Mouse (Mus musculus): Measurements from ENCODE around the gene Adcy9.

Gene Adcy9

DNA sequence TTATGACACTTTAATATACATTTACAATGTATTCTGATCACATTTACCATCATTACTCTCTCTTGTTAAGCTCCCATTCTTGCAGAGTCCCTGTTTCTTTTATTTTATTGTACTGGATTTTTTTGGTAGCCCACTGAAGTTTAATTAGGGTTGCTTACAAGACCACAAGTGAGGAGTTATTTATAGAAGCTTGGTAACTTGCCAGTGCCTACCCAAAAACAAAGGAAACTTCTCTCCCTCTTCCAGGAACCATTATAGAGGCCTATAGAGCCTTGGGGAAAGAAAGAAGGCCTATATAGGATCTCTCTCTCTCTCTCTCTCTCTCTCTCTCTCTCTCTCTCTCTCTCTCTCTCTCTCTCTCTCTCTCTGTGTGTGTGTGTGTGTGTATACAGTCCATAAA is 93.2 kb downstream of the Adcy9 start:
- intact Hi-C loops (cut with DNase I), result no loop called here

DNA sequence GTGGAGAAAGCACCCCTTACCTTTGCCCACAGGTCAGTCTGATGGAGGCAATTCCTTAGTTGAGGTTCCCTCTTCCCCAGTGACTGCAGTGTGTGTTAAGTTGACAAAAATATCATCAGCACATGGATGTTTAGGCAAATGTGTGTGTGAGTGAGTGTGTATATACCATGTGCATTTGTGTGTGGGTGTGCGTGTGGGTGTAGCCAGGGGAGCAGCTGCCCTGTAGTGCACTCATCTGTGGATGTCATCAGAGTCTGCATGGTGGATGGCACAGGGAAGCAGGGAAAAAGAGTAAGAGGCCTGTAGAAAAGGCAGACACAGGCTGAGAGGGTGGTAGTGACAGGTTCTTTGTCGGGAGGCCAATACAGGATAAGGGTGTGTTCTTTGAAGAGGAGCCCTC is 94.5 kb downstream of the Adcy9 start:
- intact Hi-C loops (cut with DNase I), result no loop called here

DNA sequence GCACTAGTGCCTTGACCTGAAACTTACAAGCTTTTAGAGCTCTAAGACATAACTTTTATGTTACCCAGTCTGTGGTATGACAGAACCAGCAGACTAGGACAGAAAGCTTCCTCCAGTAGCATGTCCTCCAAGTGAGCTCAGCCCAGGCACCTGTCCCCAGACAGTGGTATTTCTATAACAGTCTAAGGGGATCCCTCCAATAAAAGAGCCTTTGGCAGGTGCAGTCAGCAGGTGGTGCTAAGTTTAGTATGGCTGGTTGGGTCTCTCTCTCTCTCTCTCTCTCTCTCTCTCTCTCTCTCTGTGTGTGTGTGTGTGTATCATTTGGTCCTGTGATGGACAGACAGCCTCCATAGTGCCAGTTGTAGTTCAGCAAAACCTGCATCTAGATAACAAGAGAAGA is 95.3 kb downstream of the Adcy9 start:
- intact Hi-C loops (cut with DNase I), result no loop called here

DNA sequence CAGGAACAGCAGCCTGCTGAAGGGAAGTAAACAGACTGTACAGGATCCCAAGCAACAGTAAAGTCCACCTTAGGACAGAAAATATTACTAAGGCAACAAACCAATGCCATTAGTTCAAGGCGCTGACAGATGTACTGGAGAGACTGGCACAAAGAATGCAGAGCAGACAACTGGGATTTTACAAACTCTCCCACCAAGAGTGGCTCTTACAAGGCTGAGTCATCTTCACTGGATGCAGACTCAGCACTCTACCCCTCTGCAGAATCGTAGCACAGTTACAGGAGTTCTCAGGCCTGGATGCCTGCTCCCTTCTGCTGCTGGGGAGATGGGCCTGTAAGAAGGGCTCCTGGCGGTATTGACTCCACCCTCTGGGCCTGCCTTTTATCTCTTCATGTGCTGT is 99.4 kb downstream of the Adcy9 start:
- intact Hi-C loops (cut with DNase I), result no loop called here

DNA sequence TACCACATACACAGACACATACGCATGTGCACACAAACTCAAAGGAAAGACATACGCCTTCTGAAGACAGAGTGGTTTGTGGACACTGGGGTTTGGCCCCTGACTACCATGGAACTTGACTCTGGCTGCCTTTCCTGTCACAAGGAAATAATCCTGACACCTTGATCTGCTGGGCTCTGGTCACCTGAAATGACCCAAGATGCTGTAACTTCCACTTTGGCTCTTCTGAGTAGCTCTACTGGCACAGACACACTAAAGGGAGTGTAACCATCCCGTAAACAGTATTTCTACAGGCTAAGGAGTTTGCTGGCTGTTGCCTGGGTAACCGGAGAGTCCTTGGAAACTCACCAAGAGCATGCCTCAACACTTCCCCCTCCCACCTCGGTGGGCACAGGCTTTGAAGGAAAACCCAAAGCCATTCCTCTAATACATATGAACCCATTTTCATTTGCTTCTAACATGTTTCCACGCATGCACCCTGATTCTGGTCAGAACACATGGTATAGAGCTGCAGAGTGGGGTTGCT is 102.2 kb downstream of the Adcy9 start:
- intact Hi-C loops (cut with DNase I), result loop anchor here (5.0 kb wide), 3 partner anchors 99 to 169 kb away; no protein-coding TSS in a partner anchor

DNA sequence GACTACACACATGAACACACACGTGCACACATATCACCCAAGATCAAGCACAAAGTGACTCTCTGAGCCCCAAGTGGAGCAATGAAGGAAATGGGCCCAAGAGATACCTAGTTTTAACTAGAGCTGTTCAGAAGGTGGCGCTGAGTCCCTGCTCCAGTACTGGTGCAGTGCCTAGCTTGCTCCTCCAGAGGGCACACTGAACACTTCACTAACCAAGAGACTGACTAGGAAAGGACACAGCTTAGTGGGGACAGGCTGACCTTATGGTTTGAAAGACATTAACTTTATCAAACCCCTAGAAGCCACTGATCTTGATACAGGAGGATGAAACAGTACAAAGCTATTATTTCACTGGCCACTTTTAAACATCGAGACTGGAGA is 104.2 kb downstream of the Adcy9 start:
- intact Hi-C loops (cut with DNase I), result loop anchor here (1.0 to 5.0 kb wide), 4 partner anchors 101 to 226 kb away; no protein-coding TSS in a partner anchor

DNA sequence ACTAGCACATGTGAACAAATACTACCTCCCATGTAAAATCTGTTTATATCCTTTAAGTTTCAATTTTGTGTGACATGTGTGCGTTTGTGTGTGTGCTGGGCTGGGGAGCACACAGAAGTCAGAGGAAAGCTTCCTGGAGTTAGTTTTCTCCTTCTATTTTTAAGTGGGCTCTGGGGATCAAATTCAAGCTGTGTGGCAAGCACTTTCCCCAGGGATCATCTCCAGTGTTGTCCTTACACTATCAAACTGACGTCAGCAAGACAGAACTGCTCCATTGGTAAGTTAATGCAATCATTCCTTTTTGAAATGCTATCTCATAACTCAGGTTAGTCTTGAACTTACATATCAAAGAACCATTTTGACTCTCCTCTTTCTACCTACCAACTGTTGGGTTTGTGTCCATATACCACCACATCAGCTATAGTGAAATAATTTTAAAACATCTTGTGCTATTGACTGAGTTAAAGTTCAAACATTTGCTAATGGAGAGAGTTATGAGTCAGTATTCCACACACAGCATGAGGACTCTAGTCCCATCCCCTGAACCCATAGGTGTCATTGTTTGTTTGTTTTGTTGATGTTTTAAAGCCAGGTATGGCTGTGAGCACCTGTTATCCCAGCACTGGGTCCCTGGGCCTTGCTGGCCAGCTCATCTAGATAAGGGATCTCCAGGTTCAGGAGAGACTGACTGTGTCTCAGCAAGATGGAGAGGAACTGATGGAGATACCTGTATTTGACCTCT is 104.8 kb downstream of the Adcy9 start:
- intact Hi-C loops (cut with DNase I), result loop anchor here (1.0 to 5.0 kb wide), 4 partner anchors 102 to 227 kb away; no protein-coding TSS in a partner anchor

DNA sequence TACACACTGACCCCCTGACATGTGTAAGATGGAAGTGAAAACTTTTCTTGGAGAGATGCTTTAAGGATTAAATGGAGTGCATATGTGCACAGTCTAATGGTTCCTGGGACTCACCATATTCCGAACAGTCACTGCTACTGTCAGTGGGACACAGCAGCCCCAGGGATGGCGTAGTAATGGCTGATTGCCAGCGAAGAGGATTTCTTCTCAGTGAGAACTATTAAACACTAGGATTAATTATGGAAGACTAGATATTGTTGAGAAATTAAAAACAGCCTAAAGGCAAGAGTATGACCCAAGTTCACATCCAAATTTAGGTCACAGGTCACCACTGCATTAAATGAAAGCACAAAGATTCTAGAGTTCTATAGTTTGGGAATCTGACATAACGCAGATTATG is 105.4 kb downstream of the Adcy9 start:
- intact Hi-C loops (cut with DNase I), result loop anchor here (5.0 kb wide), 3 partner anchors 102 to 172 kb away; no protein-coding TSS in a partner anchor

DNA sequence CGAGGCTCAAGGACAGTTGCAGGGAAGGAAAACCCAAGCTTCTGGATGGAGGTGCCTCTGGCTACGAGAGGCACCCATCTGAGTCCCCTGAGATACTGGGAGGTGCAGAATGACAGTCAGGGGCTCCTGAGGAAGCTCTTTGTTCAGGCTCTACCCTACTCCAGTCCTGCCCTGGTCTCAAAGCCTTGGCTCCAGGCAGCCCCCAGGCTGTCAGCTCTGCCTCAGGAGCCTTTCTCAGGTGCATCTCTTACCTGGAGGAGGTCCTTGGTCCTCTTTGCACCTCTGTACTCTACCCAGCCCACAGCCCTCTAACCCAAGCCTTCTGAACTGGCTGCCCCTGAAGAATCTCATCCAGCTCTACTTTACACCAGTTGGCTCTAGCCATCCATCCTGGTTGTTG is 108.3 kb downstream of the Adcy9 start:
- intact Hi-C loops (cut with DNase I), result no loop called here

DNA sequence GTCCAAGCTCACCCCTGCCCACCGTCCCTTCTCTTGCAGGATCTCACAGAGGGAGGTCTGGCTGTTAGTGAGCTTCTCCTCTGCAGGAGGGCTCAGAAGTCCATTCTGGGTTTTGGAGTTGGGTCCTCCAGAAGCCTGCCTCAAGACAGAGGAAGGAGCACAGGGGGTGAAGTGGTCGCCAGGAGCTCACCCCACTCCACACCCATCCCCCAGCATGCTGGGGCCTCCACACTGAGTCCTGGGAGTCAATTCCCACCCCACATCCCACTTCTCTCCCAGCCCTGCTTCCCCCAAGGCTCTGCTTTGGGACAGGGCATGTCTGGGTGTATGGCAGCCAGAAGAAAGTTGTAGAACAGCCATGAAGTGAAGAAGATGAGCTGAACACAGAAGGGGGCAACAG is 108.7 kb downstream of the Adcy9 start:
- intact Hi-C loops (cut with DNase I), result no loop called here

DNA sequence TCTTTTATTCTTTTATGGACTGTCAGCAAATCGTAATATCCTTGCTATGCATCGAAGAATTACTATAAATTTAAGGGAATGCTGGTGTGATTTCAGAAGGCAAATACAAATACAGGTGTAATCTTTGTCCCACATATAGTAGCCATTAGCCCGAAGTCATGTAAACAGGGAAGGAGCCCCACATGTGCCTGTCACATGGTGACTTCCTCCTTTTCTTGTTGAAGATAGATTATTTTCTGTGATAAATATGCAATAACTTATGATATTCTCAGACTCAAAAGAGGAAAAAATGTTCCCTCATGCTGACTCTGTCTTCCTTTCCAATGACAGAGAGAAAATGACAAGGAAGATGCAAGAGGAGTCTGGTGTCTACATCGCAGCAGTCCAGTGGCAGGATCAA is 112.5 kb downstream of the Adcy9 start:
- intact Hi-C loops (cut with DNase I), result no loop called here

DNA sequence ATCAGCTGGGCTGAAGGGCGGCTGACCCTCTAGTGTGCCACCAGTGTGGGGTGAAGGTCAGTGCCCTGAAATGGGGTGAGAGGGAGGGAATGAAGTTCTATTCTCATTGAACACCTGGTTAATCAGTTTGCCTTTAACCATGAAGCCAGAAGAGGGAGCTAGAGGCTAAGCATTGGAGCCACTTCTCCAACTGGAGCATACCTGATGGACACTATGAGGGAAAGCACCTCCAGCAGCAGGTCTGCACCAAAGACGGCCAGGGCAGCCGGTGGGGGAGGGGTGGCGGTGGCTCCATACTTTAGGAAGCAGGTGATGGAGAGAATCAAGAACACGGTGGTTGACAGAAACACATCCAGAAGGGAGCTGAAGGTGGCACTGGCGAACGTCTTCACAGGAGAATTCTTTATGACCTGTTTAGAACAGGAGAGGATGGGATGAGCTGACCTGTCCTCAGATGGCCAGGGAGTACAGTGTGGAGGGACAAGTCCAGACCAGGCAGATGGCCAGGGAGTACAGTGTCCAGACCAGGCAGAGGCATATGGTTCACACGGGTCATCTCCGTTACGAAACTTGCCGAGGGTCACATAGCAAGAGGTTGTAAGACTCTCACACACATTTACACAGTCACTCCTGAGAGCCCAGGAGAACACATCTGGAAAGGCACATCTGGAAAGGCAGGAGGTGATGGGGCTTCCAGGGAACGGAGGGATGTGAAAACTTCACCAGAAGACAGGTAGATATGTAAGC is 115.9 kb downstream of the Adcy9 start:
- intact Hi-C loops (cut with DNase I), result no loop called here

DNA sequence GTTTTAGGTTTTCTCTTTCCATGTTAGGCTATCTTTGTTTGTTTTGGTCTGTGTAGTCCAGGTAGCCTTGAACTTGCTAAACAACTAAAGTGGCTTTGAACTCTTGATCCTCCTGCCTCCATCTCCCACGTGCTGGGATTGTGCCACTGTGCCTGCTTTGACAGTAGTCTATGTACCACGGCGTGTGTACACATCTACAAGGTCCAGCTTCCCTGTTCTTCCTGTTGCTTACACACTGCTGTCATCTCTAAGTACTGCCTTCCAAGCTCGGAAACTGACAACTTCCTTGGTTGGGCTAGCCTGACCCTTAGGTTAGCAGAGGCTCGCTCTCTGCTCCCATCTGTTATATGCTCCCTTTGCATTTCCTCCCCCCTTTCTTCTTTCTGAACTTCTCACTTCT is 116.7 kb downstream of the Adcy9 start:
- intact Hi-C loops (cut with DNase I), result no loop called here

DNA sequence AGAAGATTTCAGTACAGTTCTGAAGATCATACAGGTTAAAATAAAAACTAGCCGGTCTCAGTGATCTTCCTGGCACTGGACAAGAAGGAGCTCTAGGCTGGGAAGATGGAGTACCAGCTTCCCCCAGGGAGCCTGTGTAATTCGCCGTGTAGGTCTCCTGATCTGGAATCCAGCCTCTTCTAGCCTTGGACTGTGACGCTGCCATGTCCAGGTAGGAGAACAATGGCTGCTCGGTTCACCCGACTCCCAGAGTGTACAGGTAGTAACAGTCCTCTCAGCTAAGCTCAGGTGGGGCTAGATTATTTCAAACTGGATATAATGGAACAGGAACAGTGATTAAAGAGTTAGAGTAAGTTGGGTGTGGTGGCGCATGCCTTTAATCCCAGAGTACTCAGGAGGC is 120.0 kb downstream of the Adcy9 start:
- intact Hi-C loops (cut with DNase I), result no loop called here

DNA sequence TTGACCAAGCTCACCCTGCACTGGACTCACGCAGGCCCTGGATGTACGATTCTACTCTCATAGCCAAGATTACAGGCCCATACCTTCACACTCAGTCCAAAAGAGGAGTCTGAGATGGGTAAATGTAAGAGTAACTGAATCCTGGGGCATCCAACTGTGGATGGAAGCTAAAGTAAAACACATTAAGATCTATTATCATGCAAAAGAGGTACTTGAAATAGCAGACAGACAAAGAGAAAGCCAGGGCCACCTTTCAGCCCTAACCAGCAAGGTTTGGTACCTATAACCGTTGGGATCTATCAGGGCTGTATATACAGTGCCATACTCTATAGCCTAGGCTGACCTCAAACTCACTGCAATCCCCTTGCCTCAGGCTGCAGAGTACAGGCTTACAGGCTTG is 127.0 kb downstream of the Adcy9 start:
- intact Hi-C loops (cut with DNase I), result no loop called here

DNA sequence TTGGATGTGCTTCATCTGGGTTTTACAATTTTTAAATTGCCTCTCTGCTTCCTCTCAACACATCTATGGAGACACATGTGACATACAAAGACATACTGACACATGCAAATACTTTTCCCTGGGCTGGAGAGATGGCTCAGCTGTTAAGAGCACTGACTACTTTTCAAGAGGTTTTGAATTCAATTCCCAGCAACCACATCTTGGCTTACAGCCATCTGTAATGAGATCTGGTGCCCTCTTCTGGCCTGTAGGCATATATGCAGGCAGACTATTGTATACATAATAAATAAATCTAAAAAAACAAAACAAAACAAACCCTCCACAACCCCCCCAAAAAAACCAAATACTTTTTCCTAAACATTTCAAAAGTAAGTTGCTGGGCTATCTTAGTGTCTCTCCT is 130.8 kb downstream of the Adcy9 start:
- intact Hi-C loops (cut with DNase I), result loop anchor here (5.0 kb wide), 1 partner anchor 222 kb away; no protein-coding TSS in a partner anchor

DNA sequence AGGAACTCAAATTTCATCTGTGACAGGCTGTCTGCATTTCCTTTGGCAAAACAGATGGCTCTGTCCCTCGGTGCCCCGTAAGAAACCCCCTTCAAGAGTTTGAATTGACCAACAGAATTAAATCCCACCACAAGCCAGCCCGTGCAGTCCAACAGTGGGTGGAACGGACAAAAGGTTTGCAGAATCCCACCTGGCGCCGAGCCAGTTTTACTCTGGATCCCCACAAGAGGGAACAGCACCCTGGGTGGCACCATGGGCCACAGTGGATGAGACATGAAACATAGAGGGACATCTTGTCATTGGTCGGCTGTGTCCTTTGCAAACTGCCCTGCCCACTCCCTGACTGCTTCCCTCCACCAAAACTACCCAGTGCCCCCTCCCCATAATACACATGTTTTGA is 133.7 kb downstream of the Adcy9 start:
- intact Hi-C loops (cut with DNase I), result loop anchor here (5.0 kb wide), 1 partner anchor 219 kb away; no protein-coding TSS in a partner anchor

DNA sequence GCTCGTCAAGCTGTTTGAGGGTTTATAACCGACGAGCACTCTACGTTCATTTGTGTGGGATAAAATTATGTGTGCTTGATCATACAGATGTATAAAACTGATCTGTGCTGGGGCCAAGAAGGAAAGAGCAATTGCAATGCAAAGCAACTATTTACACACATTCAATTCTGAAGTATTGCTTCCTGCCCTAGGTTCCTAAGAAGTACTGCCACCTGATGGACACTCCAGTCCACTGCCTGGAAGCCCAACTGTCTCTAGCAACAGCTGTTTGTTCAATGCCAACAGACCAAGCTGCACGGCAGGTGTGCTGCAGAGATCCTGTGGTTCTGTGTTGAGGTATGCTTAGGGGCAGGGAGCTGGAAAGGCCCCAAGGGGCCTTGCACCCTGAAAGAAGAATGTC is 135.0 kb downstream of the Adcy9 start:
- intact Hi-C loops (cut with DNase I), result loop anchor here (5.0 kb wide), 1 partner anchor 218 kb away; no protein-coding TSS in a partner anchor

DNA sequence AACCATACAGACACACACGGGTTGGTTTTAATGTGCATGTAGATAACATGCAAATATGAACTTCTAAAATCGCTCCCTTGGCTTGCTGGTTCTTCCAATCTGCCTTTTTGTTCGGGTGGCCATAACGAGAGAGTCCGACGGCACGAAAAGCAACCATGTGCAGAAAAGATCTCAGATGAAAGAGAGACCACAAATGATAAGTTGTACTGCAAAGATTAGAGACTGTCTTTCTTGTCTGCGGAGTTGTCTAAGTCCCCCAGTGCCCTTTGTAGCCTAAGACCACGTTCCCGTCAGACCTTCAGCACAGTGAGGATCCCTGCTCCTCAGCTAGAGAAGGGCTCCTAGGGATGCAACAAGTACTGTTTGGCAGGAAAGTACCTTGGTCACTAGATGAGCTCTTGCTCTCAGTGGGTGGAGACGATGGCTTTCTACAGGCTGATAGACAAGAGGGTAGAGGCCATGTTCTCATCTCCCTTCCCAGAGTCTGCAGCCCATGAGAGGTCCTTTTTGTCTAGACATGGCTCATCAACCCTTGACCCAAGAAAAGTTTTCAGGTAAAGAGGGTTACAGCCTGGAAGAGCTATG is 136.9 kb downstream of the Adcy9 start:
- intact Hi-C loops (cut with DNase I), result no loop called here

DNA sequence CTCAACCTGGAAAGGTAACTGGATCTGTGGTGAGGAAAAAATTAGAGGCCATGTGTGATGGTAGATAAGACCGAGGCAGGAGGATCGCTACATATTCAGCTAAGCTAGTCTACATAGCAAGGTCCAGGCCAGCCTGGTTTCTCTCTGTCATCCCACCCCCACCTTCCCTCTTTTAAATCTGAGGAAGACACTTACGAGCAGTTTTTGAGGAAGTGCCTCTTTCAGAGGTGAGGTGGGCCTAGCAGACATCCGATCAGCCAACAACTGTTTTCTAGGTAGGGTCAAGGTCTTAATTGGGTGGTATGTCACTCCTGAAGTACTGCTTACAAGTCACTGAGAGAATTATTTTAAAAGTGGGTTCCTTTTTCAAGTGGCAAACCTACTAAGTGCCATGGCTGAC is 138.8 kb downstream of the Adcy9 start:
- intact Hi-C loops (cut with DNase I), result no loop called here

DNA sequence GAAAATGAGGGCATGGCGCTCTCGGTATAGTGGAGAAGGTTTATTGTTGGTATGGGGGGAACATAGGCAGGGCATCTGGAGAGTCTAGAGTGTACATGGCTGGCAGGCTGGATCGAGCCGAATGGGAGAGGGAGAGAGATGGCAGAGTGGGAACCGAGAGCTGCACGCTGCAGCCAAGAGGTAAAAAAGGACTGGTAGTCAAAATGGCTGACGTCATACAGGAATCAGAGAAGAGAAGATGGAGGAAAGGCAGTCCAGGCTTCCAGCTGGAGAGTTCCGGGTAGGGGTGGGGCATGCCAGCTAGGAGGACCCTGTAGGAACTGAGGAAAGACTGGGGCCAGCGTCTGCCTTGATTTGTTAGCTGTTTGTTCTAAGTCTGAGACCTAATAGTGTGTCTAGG is 139.3 kb downstream of the Adcy9 start:
- intact Hi-C loops (cut with DNase I), result no loop called here

DNA sequence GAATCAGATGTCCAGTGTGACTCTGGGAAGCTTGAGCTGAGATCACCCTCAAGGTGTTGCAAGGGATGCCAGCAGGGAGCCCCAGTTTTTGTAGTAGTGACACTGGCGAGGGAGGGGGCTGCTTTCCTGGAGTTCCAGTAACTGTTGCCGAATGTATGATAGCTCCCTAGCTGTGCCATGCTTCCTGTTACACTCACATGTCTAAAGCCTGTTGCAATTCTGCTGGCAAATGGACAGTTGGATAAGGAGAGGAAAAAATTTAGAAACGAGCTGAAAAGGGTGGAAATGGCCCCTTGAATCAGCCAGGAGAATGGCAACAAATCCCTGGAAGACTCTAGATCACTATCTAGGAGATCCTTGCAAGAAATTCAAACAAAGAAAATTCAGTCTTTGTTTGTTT is 140.7 kb downstream of the Adcy9 start:
- intact Hi-C loops (cut with DNase I), result no loop called here
